Mouse (Mus musculus) limb, embryonic 10.5 days (tissue): Measurements from ENCODE around the gene Gm10644. TPM values are rescaled to one million over a fixed set of nuclear protein-coding genes. Genes with fewer than 3 reads are reported as not detected.

Experiments used
- DNase-seq: peaks from one replicate; pipeline ENCODE4 v3.0.0-alpha.2; 2017; ENCODE audit warnings: low spot score
- H3K27ac ChIP-seq: fragments of 300-500 bp; sonication (generic); 2 replicates; pipeline ENCODE4 v1.5.1; 2016; ENCODE audit warnings: mild to moderate bottlenecking
- H3K27me3 ChIP-seq: fragments of 300-500 bp; sonication (generic); 2 replicates; pipeline ENCODE4 v1.6.1; 2016; ENCODE audit warnings: low read depth, mild to moderate bottlenecking; ENCODE audit not compliant: poor library complexity, severe bottlenecking
- H3K36me3 ChIP-seq: fragments of 300-500 bp; sonication (generic); 2 replicates; pipeline ENCODE4 v1.6.1; 2016; ENCODE audit warnings: mild to moderate bottlenecking, moderate library complexity
- H3K4me1 ChIP-seq: fragments of 300-500 bp; sonication (generic); 2 replicates; pipeline ENCODE4 v1.6.1; 2016
- H3K4me3 ChIP-seq: fragments of 300-500 bp; sonication (generic); 2 replicates; pipeline ENCODE4 v1.5.1; 2016; ENCODE audit warnings: mild to moderate bottlenecking, moderate library complexity
- H3K9me3 ChIP-seq: fragments of 300-500 bp; sonication (generic); replicated peaks from 2 replicates; pipeline ENCODE4 v1.6.1; 2016; ENCODE audit warnings: mild to moderate bottlenecking
- WGBS: fragments of 180-500 bp; shearing (Covaris S2); methylation state at CpG from one replicate; pipeline ENCODE4 v1.1.7; 2016; 5-methylcytosine and 5-hydroxymethylcytosine counted together
- polyA plus RNA-seq: library from polyadenylated mRNA; unstranded; fragments of >200 nt; fragmentation: Nextera tagmentation; extraction: Ambion mirVana; gene quantifications from 2 replicates; pipeline ENCODE4 v1.2.1, GENCODE M21; 2016

The Gm10644 gene
- 0.58 and 0.70 TPM in 2 replicates for polyA plus RNA-seq

DNA sequence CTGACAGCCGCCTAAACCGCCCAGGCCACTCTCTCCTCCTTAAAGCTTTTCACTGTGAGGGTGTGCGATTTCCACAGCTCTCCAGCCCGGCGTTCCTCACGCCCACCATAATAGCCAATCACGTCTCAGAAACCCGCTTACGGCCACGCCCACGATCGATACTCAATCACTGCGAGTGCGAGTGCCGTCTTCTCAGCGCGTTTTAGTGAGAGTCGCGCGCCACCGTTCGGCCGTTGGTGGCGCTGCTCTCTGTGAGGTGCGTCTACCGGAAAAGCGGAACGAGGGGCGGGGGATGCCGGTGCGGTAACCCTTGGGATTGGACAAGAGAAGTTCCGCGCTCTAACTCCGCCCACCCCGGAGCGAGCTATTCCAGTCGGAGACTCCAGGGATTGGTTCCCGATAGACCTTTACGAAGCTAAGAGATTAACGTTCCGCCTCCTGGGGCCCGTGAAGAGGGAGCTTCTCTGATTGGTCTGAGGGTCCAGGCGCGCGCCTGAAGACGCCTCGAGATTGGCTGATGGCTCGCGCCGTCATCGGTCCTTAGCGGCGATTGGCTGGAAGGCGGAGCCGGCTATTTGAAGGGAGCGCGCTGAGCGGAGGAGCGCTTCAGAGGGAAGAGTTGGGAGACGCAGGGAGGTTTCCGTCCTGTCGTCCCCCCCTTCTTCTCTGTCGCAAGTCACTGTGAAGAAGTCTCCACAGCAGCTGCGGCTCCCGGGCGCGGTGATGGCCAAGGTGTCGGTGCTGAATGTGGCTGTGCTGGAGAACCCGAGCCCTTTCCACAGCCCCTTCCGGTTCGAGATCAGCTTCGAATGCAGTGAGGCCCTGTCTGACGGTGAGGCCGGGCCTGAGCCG is at the start of gene Gm10644, which contains the start of gene Asf1b:
Gene Gm10644, minus strand, starts transcription at position 100 of the 852 bp plus-strand sequence.
Gene Asf1b, plus strand, starts transcription at position 402 of the 852 bp plus-strand sequence.
- peak; percentile 98 for DNase-seq
- Histone ChIP-seq H3K4me1 (peaks cover 21% of the 10 kb centered on the region), H3K36me3 (peaks cover 8% of the 10 kb centered on the region; the same call in 1 of the 2 replicates), H3K9me3 (no peaks in the 10 kb centered on the region), H3K27ac (peak within 1 kb of the TSS; percentile 81), H3K27me3 (no peaks in the 10 kb centered on the region), H3K4me3 (peak within 1 kb of the TSS; percentile 84)
- WGBS, result under 1% methylated on average over 75 of the region's 75 CpGs

GRCm38 (mm10) chr8:84004533-84005201 is 49.7 kb upstream of the Gm10644 start:
- DNase-seq, result peak; percentile 92
- WGBS, result 1% methylated on average over 30 of the region's 30 CpGs
- H3K4me3 ChIP-seq, result peak overlapping the region; percentile 62
- H3K4me1 ChIP-seq, result peaks cover 40% of the 10 kb centered on the region
- peaks cover 41% of the 10 kb centered on the region for H3K27me3 ChIP-seq
- H3K27ac ChIP-seq, result peak overlapping the region; percentile 80
- no peaks in the 10 kb centered on the region for H3K9me3 ChIP-seq
- H3K36me3 ChIP-seq, result peaks cover 35% of the 10 kb centered on the region

GRCm38 (mm10) chr8:84003612-84004246 is 48.7 kb upstream of the Gm10644 start:
- Histone ChIP-seq H3K9me3 (no peaks in the 10 kb centered on the region), H3K4me3 (peak overlapping the region; percentile 62), H3K27me3 (peaks cover 44% of the 10 kb centered on the region), H3K4me1 (peaks cover 47% of the 10 kb centered on the region), H3K27ac (0 out of 2 replicates have a peak overlapping the region, but pooled peaks have one; percentile 80), H3K36me3 (peaks cover 40% of the 10 kb centered on the region)
- no peak for DNase-seq
- 74% methylated on average over 6 of the region's 6 CpGs for WGBS

DNA sequence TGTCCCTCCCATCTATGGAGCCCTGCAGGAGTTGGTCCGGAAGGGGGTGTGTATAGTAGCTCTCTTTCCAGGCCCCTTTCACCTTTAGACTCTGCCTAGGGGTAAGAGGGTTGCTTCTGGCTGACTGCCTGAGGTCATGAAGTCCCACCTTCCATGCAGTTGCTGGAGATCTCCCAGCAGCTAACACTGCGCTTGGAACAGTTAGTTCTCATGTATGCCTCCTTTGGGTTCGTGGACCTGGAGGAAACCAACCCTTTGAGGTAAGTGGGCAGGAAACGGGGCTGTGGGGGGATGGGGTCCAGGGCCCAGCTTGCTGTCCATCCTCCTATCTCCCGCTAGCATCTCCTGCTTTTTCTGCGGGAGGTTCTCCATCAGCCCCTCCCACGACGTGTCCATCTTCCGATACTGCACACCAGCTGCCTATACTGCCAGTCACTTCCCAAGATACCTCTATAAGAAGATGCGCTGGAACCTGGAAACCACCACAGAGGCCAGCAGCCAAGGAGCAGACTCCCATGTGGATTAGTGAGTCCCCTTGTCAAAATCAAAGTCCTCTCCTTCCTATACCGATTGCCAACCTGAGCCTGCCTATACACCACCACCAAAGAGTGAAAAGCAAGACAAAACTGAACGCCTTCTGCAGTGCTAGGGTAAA is 48.1 kb upstream of the Gm10644 start:
- Histone ChIP-seq H3K36me3 (peaks cover 40% of the 10 kb centered on the region), H3K4me3 (no peak overlapping the region), H3K27ac (no peak overlapping the region), H3K4me1 (peaks cover 52% of the 10 kb centered on the region), H3K9me3 (no peaks in the 10 kb centered on the region), H3K27me3 (peaks cover 44% of the 10 kb centered on the region)
- WGBS, result 66% methylated on average over 12 of the region's 12 CpGs
- no peak for DNase-seq

- H3K4me1 ChIP-seq, result peaks cover 55% of the 10 kb centered on the region
- peaks cover 40% of the 10 kb centered on the region for H3K36me3 ChIP-seq
- peak within 1 kb of the TSS; percentile 32 for H3K4me3 ChIP-seq
- peak; percentile 55 for DNase-seq
- no peaks in the 10 kb centered on the region for H3K9me3 ChIP-seq
- WGBS, result 19% methylated on average over 61 of the region's 61 CpGs
- H3K27ac ChIP-seq, result peak within 1 kb of the TSS; percentile 64
- H3K27me3 ChIP-seq, result peaks cover 44% of the 10 kb centered on the region
These were observed 46.4 kb upstream of the Gm10644 start, which contains the start of gene 1700067K01Rik for GRCm38 (mm10) chr8:84001281-84002000. TSS of gene 1700067K01Rik (plus strand) at chr8:84001502.

GRCm38 (mm10) chr8:83999825-84000224 is 44.8 kb upstream of the Gm10644 start:
- WGBS, result 94% methylated on average over 2 of the region's 2 CpGs
- peaks cover 44% of the 10 kb centered on the region for H3K27me3 ChIP-seq

DNA sequence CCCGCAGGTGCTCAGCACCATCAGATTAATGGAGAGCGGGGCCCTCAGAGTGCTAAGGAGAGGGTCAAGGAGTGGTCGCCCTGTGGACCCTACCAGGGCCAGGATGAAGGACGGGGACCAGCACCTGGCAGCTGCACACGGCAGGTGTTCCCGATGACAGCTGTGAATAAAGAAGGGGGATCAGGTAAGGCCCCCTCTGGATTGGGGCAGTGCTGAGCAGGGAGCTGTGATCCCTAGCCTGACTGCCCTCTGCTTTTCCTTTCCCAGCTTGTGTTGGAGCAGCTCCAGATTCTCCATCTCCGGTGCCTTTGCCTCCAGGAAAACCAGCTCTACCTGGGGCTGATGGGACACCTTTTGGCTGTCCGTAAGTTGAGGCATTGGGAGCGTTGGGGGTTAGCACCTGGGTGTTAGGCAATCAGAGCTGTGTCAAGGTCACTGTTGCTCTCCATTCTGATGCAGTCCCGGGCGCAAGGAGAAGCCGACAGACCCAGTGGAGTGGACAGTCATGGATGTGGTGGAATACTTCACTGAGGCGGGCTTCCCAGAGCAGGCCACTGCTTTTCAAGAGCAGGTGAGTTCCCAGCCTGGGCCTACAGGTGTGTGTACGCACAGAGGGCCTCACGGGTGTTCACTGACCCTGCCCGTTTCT is 44.2 kb upstream of the Gm10644 start:
- WGBS, result 65% methylated on average over 16 of the region's 16 CpGs
- H3K36me3 ChIP-seq, result peaks cover 51% of the 10 kb centered on the region
- peaks cover 62% of the 10 kb centered on the region for H3K4me1 ChIP-seq
- no peak for DNase-seq
- H3K27me3 ChIP-seq, result peaks cover 44% of the 10 kb centered on the region
- peak overlapping the region; percentile 87 for H3K4me3 ChIP-seq
- no peaks in the 10 kb centered on the region for H3K9me3 ChIP-seq
- no peak overlapping the region for H3K27ac ChIP-seq

More at GRCm38 (mm10) chr8:83999825-84000224, 44.8 kb upstream of the Gm10644 start:
- H3K27ac ChIP-seq, result no peak overlapping the region
- H3K9me3 ChIP-seq, result no peaks in the 10 kb centered on the region
- peaks cover 44% of the 10 kb centered on the region for H3K36me3 ChIP-seq
- H3K4me3 ChIP-seq, result 0 out of 2 replicates have a peak overlapping the region, but pooled peaks have one; percentile 87
- peaks cover 66% of the 10 kb centered on the region for H3K4me1 ChIP-seq
- no peak for DNase-seq

DNA sequence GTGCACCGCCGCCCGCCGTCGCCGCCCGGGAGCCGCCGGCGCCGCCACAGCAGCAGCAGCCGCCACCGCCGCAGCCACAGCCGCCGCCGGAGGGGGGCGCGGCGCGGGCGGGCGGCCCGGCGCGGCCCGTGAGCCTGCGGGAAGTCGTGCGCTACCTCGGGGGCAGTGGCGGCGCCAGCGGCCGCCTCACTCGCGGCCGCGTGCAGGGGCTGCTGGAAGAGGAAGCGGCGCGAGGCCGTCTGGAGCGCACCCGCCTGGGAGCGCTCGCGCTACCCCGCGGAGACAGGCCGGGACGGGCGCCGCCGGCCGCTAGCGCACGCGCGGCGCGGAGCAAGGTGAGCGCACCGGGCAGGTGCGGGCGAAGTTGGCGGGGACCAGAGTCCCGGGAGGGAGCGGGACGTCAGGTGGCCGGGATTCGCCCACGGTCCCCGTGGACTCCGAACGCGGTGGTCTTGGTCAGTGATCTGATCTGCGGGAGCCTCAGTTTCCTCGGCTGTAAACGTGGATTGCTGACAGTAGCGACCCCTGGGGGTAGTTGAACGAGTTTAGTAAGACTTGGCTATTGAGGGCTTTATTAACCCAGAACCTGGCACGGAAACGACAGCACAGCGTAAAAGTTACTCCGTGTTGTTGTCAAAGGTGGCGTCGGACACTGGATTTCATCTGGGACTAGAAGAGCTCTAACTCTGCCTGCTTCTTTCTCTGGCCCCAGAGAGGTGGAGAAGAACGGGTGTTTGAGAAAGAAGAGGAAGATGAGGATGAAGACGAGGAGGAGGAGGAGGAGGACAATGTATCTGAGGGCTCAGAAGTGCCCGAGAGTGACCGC is 43.4 kb upstream of the Gm10644 start:
- peaks cover 56% of the 10 kb centered on the region for H3K4me1 ChIP-seq
- peaks cover 57% of the 10 kb centered on the region for H3K36me3 ChIP-seq
- H3K9me3 ChIP-seq, result no peaks in the 10 kb centered on the region
- peak overlapping the region; percentile 87 for H3K4me3 ChIP-seq
- WGBS, result 14% methylated on average over 92 of the region's 92 CpGs
- peak overlapping the region; percentile 88 for H3K27ac ChIP-seq
- DNase-seq, result peak; percentile 79
- H3K27me3 ChIP-seq, result peaks cover 42% of the 10 kb centered on the region

DNA sequence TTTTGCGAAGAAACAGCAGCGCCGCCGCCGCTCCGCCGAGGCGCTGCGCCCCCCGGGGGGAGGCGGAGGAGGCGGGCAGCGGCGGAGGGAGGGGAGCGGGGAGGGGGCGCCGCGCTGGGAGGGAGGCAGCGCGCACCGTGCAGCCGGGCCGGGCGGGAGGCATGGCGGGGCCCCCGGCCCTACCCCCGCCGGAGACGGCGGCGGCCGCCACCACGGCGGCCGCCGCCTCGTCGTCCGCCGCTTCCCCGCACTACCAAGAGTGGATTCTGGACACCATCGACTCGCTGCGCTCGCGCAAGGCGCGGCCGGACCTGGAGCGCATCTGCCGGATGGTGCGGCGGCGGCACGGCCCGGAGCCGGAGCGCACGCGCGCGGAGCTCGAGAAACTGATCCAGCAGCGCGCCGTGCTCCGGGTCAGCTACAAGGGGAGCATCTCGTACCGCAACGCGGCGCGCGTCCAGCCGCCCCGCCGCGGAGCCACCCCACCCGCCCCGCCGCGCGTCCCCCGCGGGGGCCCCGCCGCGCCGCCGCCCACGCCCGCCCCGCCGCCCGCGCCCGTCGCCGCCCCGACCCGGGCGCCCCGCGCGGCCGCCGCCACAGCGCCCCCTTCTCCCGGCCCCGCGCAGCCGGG is 42.6 kb upstream of the Gm10644 start, which contains the start of gene Samd1:
Gene Samd1, plus strand, starts transcription at position 162 of the 631 bp plus-strand sequence.
- Histone ChIP-seq H3K4me1 (peaks cover 48% of the 10 kb centered on the region), H3K36me3 (peaks cover 56% of the 10 kb centered on the region), H3K9me3 (no peaks in the 10 kb centered on the region), H3K27ac (peak within 1 kb of the TSS; percentile 96), H3K4me3 (peak within 1 kb of the TSS; percentile 87), H3K27me3 (peaks cover 33% of the 10 kb centered on the region)
- 12% methylated on average over 105 of the region's 112 CpGs for WGBS
- peak; percentile 58 for DNase-seq
